Mouse (Mus musculus) forebrain, embryonic 11.5 days (tissue): ENCODE measurements around the gene Tmco4. TPM values are rescaled to one million over a fixed set of nuclear protein-coding genes. Genes with fewer than 3 reads are reported as not detected.

Experiments
- ATAC-seq: fragments of 200-750 bp; cut with Nextera tagmentation; replicated peaks from 2 replicates; pipeline ENCODE4 v1.8.0; 2017; ENCODE audit warnings: moderate TSS enrichment; ENCODE audit not compliant: low FRiP score
- DNase-seq: peaks from one replicate; pipeline ENCODE4 v3.0.0-alpha.2; 2017; ENCODE audit warnings: low spot score
- H3K27ac ChIP-seq: fragments of 300-500 bp; sonication (generic); 2 replicates; pipeline ENCODE4 v1.5.1; 2014; ENCODE audit warnings: low read depth, low read length
- H3K27me3 ChIP-seq: fragments of 300-500 bp; sonication (generic); 2 replicates; pipeline ENCODE4 v1.6.1; 2014; ENCODE audit warnings: mild to moderate bottlenecking, low read length, mixed read lengths; ENCODE audit not compliant: control insufficient read depth, insufficient read depth
- H3K36me3 ChIP-seq: fragments of 300-500 bp; sonication (generic); 2 replicates; pipeline ENCODE4 v1.6.1; 2014; ENCODE audit warnings: mild to moderate bottlenecking, low read length, moderate library complexity, mixed read lengths; ENCODE audit not compliant: control insufficient read depth, insufficient read depth
- H3K4me1 ChIP-seq: fragments of 300-500 bp; sonication (generic); replicated peaks from 2 replicates; pipeline ENCODE4 v1.6.1; 2014; ENCODE audit warnings: low read length, mixed read lengths; ENCODE audit not compliant: control insufficient read depth, insufficient read depth
- H3K4me2 ChIP-seq: fragments of 300-500 bp; sonication (generic); 2 replicates; pipeline ENCODE4 v1.6.1; 2014; ENCODE audit warnings: low read depth, mild to moderate bottlenecking, low read length, moderate library complexity, mixed read lengths; ENCODE audit not compliant: severe bottlenecking
- H3K4me3 ChIP-seq: fragments of 300-500 bp; sonication (generic); 2 replicates; pipeline ENCODE4 v1.5.1; 2014; ENCODE audit warnings: low read depth, low read length
- H3K9ac ChIP-seq: fragments of 300-500 bp; sonication (generic); 2 replicates; pipeline ENCODE4 v1.6.1; 2014; ENCODE audit warnings: low read length
- H3K9me3 ChIP-seq: fragments of 300-500 bp; sonication (generic); 2 replicates; pipeline ENCODE4 v1.6.1; 2016; ENCODE audit warnings: low read length, mixed read lengths; ENCODE audit not compliant: control insufficient read depth
- WGBS: fragments of 180-500 bp; shearing (Covaris S2); extraction: QIAGEN DNeasy Blood & Tissue Kit; methylation state at CpG from one replicate; pipeline ENCODE4 v1.1.7; 2014; 5-methylcytosine and 5-hydroxymethylcytosine counted together
- polyA plus RNA-seq: library from polyadenylated mRNA; unstranded; fragments of >200 nt; fragmentation: Nextera tagmentation; extraction: Ambion mirVana; gene quantifications from 2 replicates; pipeline ENCODE4 v1.2.1, GENCODE M21; 2014

Tmco4 gene
- polyA plus RNA-seq, 1 experiment from 2014 or later: 0.96 TPM

DNA sequence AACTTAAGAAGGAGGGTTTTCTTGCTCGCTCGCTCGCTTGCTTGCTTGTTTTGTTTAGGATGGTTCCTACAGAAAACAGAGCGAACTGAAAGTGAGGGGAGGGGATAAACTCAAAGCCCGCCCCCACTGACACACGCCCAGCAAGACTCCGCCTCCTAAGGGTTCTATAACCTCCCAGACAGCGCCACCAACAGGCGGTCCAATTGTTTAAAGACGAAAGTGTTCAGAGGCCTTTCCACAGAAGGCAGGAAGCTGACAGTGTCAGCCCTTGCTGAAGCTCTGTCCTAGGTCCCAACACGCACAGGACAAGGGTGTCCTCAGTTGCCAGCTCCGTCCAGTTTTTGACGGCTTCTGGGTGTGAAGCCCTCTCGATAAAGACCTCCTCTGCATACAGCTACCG, 29.0 kb upstream of the Tmco4 start:
- H3K4me1 ChIP-seq: no peaks in the 10 kb centered on the region
- H3K27me3 ChIP-seq: no peaks in the 10 kb centered on the region
- DNase-seq: peak; percentile 78
- H3K4me3 ChIP-seq: no peak overlapping the region
- ATAC-seq: no peak
- no peaks in the 10 kb centered on the region for H3K36me3 ChIP-seq
- no peak overlapping the region for H3K27ac ChIP-seq
- 29% methylated on average over 15 of the region's 15 CpGs for WGBS
- no peak overlapping the region for H3K4me2 ChIP-seq
- no peaks in the 10 kb centered on the region for H3K9me3 ChIP-seq
- no peak overlapping the region for H3K9ac ChIP-seq

DNA sequence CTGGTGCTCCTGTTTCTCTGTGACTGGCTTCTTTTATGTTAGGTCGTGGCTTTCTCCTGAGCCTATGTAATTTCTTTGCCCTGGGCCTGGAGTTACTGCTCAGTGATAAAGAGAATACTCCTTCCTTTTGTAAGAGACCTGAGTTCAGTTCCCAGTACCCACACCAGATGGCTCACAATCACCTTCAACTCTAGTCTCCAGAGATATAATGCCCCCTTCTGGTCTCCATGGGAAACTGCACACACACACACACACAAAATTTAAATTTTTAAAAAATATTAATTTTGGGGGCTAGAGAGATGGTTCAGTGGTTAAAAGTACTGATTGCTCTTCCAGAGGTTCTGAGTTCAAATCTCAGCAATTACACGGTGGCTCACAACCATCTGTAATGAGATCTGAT, 24.4 kb upstream of the Tmco4 start:
- Histone ChIP-seq H3K9ac (no peak overlapping the region), H3K27ac (no peak overlapping the region), H3K4me2 (no peak overlapping the region), H3K27me3 (no peaks in the 10 kb centered on the region), H3K36me3 (no peaks in the 10 kb centered on the region), H3K4me3 (no peak overlapping the region), H3K4me1 (no peaks in the 10 kb centered on the region), H3K9me3 (no peaks in the 10 kb centered on the region)
- no peak for ATAC-seq
- DNase-seq: no peak
- WGBS: 80% methylated on average over 2 of the region's 2 CpGs

DNA sequence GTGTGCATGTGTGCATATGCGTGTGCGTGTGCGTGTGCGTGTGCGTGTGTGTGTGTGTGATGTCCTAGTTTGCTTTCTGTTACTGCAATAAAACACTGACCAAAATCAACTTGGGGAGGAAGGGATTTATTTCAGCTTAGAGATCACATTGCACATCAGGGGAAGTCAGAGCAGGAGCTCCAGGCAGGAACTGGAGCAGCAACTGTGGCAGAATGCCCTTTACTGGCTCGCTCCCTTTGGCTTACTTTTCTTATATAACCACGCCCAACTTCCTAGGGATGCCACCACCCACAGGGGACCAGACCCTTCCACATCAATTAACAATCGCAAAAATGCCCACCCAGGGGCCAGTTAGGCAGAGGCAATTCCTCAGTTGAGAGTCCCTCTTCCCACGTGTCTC, 14.1 kb upstream of the Tmco4 start:
- Histone ChIP-seq H3K4me1 (no peaks in the 10 kb centered on the region), H3K27me3 (no peaks in the 10 kb centered on the region), H3K9ac (no peak overlapping the region), H3K4me2 (no peak overlapping the region), H3K36me3 (no peaks in the 10 kb centered on the region), H3K4me3 (no peak overlapping the region), H3K9me3 (no peaks in the 10 kb centered on the region), H3K27ac (no peak overlapping the region)
- ATAC-seq (no peak), DNase-seq (no peak)
- WGBS: 87% methylated on average over 9 of the region's 9 CpGs

DNA sequence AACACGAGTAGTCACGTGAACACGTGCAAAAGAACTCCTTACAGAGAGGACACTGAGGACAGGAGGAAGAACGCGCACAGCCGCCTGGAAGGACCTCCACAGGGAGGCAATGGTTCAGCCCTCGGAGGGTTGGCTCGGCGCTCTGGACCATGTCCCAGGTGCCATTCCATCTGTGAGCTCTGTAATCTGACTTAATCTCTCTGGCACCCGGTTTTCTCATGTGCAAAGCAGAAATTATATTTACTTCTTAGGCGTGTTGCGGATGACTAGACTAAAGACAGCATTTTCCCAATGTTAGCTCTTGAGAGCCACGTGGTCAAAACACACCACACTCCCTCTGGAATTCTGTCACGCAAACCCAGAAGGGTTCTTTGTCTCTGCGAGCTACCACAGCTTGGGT, 13.6 kb upstream of the Tmco4 start:
- Histone ChIP-seq H3K9me3 (no peaks in the 10 kb centered on the region), H3K4me3 (no peak overlapping the region), H3K36me3 (no peaks in the 10 kb centered on the region), H3K27ac (no peak overlapping the region), H3K4me1 (no peaks in the 10 kb centered on the region), H3K4me2 (no peak overlapping the region), H3K27me3 (no peaks in the 10 kb centered on the region), H3K9ac (no peak overlapping the region)
- 88% methylated on average over 15 of the region's 15 CpGs for whole genome bisulfite sequencing
- DNase-seq (no peak), ATAC-seq (no peak)

DNA sequence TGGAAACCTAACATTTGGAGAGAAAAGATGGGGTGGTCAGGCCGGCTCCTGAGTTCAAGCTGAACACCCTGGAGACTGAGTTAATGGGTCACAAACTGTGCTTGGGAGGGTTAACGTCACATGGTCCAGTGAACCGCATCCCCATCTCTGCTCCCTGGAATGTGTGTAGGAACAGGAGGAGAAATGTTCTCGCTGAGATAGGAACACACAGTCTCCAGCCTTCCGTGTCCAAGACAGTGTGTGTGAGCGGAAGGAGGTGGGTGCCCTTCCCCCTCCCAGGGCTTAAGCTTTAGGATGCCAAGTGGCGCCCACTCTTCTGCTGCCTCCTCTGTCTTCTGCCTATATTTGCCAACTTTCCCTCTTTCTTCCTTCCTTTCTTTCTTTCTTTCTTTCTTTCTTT, 12.8 kb upstream of the Tmco4 start:
- ATAC-seq (no peak), DNase-seq (no peak)
- Histone ChIP-seq H3K9ac (no peak overlapping the region), H3K36me3 (no peaks in the 10 kb centered on the region), H3K27me3 (no peaks in the 10 kb centered on the region), H3K27ac (no peak overlapping the region), H3K9me3 (no peaks in the 10 kb centered on the region), H3K4me3 (no peak overlapping the region), H3K4me1 (no peaks in the 10 kb centered on the region), H3K4me2 (no peak overlapping the region)
- 78% methylated on average over 7 of the region's 7 CpGs for WGBS

DNA sequence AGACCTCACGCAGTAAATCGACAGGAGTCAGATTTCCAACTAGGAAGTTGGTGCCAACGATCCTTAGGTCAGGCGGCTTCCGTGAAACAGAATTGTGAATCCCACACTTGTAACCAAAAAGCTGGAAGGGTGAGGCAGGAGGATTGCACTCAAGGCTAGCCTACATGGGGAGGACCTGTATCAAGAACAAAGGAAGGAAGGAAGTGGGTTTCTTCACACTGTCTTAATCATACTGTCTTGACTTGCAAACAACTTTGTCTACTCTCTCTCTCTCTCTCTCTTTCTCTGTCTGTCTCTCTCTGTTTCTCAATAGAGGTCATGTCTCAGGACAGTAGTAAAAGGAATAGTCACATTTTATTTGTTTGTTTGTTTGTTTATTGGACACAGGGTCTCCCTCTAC, 10.0 kb upstream of the Tmco4 start:
- no peaks in the 10 kb centered on the region for H3K27me3 ChIP-seq
- H3K9me3 ChIP-seq: no peaks in the 10 kb centered on the region
- H3K36me3 ChIP-seq: no peaks in the 10 kb centered on the region
- no peaks in the 10 kb centered on the region for H3K4me1 ChIP-seq
- no peak overlapping the region for H3K4me2 ChIP-seq
- H3K27ac ChIP-seq: no peak overlapping the region
- WGBS: 93% methylated on average over 5 of the region's 5 CpGs
- no peak for ATAC-seq
- no peak overlapping the region for H3K9ac ChIP-seq
- no peak overlapping the region for H3K4me3 ChIP-seq
- DNase-seq: no peak

DNA sequence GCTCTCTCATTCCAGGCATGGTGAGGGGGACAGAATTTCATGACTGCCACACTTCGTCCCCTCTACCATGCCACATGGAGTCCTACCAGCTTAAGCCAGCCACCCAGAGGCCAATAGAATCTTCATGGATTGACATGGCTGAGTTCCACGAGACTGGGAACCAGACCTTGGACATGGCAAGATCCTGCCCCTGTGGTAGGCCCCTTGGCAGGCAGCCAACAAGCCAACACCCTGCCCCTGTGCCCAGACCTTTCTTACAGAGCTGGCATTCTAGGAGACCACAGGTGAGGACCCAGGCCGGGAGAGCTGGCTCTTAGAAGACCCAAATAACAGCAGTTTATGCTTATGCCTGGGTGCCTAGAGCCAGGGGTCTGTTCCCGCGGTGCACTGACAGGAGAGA, 6.8 kb upstream of the Tmco4 start:
- ATAC-seq: no peak
- H3K27me3 ChIP-seq: no peaks in the 10 kb centered on the region
- H3K9ac ChIP-seq: no peak overlapping the region
- 79% methylated on average over 5 of the region's 5 CpGs for WGBS
- H3K36me3 ChIP-seq: no peaks in the 10 kb centered on the region
- no peak overlapping the region for H3K4me2 ChIP-seq
- no peak overlapping the region for H3K4me3 ChIP-seq
- no peak overlapping the region for H3K27ac ChIP-seq
- H3K4me1 ChIP-seq: no peaks in the 10 kb centered on the region
- H3K9me3 ChIP-seq: no peaks in the 10 kb centered on the region
- DNase-seq: no peak

DNA sequence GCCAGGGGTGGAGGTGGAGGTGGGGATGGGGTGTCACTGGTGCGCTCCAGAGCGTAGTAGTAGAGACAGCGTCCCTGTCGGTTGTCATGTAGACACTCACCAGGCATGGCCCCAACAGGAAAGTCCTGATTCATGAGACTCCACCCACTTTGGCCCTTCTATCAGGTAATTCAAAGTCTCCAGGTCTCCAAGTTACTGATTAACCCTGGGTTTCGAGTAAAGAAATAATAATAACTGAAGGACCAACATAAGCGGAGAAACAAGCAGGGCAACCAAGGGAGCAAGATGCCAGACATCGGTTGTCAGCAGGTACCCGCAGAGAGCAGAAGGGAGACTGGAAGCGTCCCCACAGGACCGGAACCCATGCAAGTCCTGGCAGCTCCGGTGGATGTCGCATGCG, 5.8 kb upstream of the Tmco4 start, which contains the start of gene Rnf186:
TSS of gene Rnf186 (plus strand) at position 247 of the 400 bp plus-strand sequence.
- no peaks in the 10 kb centered on the region for H3K4me1 ChIP-seq
- H3K27ac ChIP-seq: no peak within 1 kb of the TSS
- no peak within 1 kb of the TSS for H3K9ac ChIP-seq
- no peaks in the 10 kb centered on the region for H3K36me3 ChIP-seq
- WGBS: 93% methylated on average over 13 of the region's 13 CpGs
- H3K9me3 ChIP-seq: no peaks in the 10 kb centered on the region
- DNase-seq: no peak
- H3K4me2 ChIP-seq: no peak within 1 kb of the TSS
- no peak within 1 kb of the TSS for H3K4me3 ChIP-seq
- ATAC-seq: no peak
- no peaks in the 10 kb centered on the region for H3K27me3 ChIP-seq

DNA sequence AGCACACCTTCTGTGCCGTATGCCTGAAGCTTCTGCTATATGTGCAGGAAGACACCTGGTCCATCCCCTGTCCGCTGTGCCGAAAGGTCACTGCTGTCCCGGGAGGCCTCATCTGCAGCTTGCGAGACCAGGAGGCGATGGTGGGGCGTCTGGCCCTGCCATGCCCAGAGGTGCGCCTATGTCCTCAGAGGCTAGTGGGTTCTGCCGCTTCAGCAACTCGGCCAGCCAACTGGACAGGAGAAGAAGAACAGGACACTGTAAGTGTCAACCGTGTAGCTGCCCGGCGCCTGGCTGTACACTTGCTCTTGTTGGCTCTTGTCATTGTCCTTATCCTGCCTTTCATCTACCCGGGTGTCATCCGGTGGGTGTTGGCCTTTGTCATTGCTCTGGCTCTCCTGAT, 5.2 kb upstream of the Tmco4 start:
- Histone ChIP-seq H3K9me3 (no peaks in the 10 kb centered on the region), H3K4me3 (no peak overlapping the region), H3K4me1 (no peaks in the 10 kb centered on the region; the same call in 1 of the 2 replicates), H3K27ac (no peak overlapping the region), H3K36me3 (no peaks in the 10 kb centered on the region), H3K27me3 (no peaks in the 10 kb centered on the region), H3K9ac (no peak overlapping the region), H3K4me2 (no peak overlapping the region)
- ATAC-seq (no peak), DNase-seq (no peak)
- 94% methylated on average over 15 of the region's 15 CpGs for WGBS
